Mouse (Mus musculus): ENCODE measurements at regions not wholly inside any gene's neighbourhood (a gene's known extent, or its start where the extent isn't known, plus 50 kb on each side); places are given as distances from the start of the nearest gene placed in this dataset.

DNA sequence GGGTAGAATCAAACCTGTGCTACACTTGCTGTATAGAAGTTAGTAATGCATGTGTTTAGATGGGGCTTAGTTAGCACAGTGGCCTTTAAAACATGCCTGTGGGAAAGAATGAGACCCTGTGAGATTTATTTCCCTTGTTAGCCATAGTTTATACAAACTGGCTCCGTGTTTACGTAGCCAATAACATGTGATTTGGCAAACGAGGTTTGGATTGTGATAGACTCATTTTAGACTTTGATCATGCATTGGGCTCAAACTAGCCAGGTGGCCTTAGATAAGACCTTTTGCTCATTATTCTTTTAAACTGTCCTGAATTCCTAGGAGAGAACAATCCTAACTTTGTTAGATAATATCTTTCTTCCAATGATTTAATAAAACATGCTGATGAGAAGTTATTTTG lies 115.2 kb upstream of the Fam19a1 start:
- Histone ChIP-seq H3K36me3 (ENCODE audit: control insufficient read depth, insufficient read depth, low read length) (no peaks in the 10 kb centered on the region), H3K27ac (replicated peaks; ENCODE audit: low read depth, low read length) (no peak overlapping the region), H3K9ac (ENCODE audit: low read length) (no peak overlapping the region), H3K4me1 (ENCODE audit: control insufficient read depth, insufficient read depth, low read length) (no peaks in the 10 kb centered on the region), H3K4me2 (ENCODE audit: low read depth, severe bottlenecking) (no peak overlapping the region), H3K27me3 (ENCODE audit: control insufficient read depth, insufficient read depth, low read length) (no peaks in the 10 kb centered on the region), H3K9me3 (ENCODE audit: control insufficient read depth, low read length) (no peaks in the 10 kb centered on the region), H3K4me3 (ENCODE audit: low read depth, low read length) (no peak overlapping the region)
- no peak for DNase-seq (ENCODE audit: low spot score)
- 63% methylated on average over 3 of the region's 3 CpGs for WGBS
- no peak for ATAC-seq (ENCODE audit: insufficient number of reproducible peaks, low FRiP score, low TSS enrichment, low read depth)

GRCm38 (mm10) chr6:95999441-95999840 lies 113.5 kb upstream of the Fam19a1 start:
- 89% methylated on average over 5 of the region's 5 CpGs for WGBS
- DNase-seq (ENCODE audit: low spot score) (no peak), ATAC-seq (ENCODE audit: insufficient number of reproducible peaks, low FRiP score, low TSS enrichment, low read depth) (no peak)
- Histone ChIP-seq H3K4me1 (ENCODE audit: control insufficient read depth, insufficient read depth, low read length) (no peaks in the 10 kb centered on the region), H3K9ac (ENCODE audit: low read length) (no peak overlapping the region), H3K36me3 (ENCODE audit: control insufficient read depth, insufficient read depth, low read length) (no peaks in the 10 kb centered on the region), H3K4me3 (ENCODE audit: low read depth, low read length) (no peak overlapping the region), H3K27me3 (ENCODE audit: control insufficient read depth, insufficient read depth, low read length) (no peaks in the 10 kb centered on the region), H3K4me2 (ENCODE audit: low read depth, severe bottlenecking) (no peak overlapping the region), H3K9me3 (ENCODE audit: control insufficient read depth, low read length) (no peaks in the 10 kb centered on the region), H3K27ac (replicated peaks; ENCODE audit: low read depth, low read length) (no peak overlapping the region)

DNA sequence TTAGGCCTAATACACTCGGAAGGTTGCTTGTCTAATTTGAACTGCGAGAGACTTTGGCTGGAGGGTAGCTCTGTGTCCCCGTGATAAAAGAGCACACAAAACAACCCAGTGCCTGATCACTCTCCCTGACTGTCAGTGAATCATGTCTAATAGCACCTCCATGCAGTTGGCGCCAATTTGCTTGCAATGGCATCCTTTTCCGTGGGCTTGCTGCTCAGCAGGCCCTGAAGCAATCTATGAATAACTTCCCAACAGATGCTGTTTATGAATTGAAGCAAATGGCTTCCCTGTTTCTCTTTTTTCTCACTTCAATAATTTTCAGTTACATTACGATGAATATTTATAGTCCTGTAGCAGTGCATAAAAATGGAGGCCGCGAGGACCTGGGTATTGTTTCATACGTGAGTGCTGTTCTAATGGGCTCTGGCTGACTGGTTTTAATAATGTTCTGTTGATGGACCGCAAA lies 112.9 kb upstream of the Fam19a1 start:
- no peak overlapping the region for H3K4me2 ChIP-seq (ENCODE audit: low read depth, severe bottlenecking)
- no peaks in the 10 kb centered on the region for H3K36me3 ChIP-seq (ENCODE audit: control insufficient read depth, insufficient read depth, low read length)
- H3K9me3 ChIP-seq (ENCODE audit: control insufficient read depth, low read length) = no peaks in the 10 kb centered on the region
- no peak overlapping the region for H3K27ac ChIP-seq (replicated peaks; ENCODE audit: low read depth, low read length)
- no peak overlapping the region for H3K9ac ChIP-seq (ENCODE audit: low read length)
- no peak overlapping the region for H3K4me3 ChIP-seq (ENCODE audit: low read depth, low read length)
- no peak for DNase-seq (ENCODE audit: low spot score)
- WGBS = 68% methylated on average over 10 of the region's 10 CpGs
- H3K4me1 ChIP-seq (ENCODE audit: control insufficient read depth, insufficient read depth, low read length) = no peaks in the 10 kb centered on the region
- H3K27me3 ChIP-seq (ENCODE audit: control insufficient read depth, insufficient read depth, low read length) = no peaks in the 10 kb centered on the region
- ATAC-seq (ENCODE audit: insufficient number of reproducible peaks, low FRiP score, low TSS enrichment, low read depth) = no peak

- H3K36me3 ChIP-seq (ENCODE audit: control insufficient read depth, insufficient read depth, low read length) = no peaks in the 10 kb centered on the region
- DNase-seq (ENCODE audit: low spot score) (no peak), ATAC-seq (ENCODE audit: insufficient number of reproducible peaks, low FRiP score, low TSS enrichment, low read depth) (no peak)
- no peak overlapping the region for H3K4me3 ChIP-seq (ENCODE audit: low read depth, low read length)
- H3K27ac ChIP-seq (replicated peaks; ENCODE audit: low read depth, low read length) = no peak overlapping the region
- H3K4me1 ChIP-seq (ENCODE audit: control insufficient read depth, insufficient read depth, low read length) = no peaks in the 10 kb centered on the region
- H3K27me3 ChIP-seq (ENCODE audit: control insufficient read depth, insufficient read depth, low read length) = no peaks in the 10 kb centered on the region
- no peak overlapping the region for H3K4me2 ChIP-seq (ENCODE audit: low read depth, severe bottlenecking)
- no peak overlapping the region for H3K9ac ChIP-seq (ENCODE audit: low read length)
- WGBS = 92% methylated on average over 5 of the region's 5 CpGs
- H3K9me3 ChIP-seq (ENCODE audit: control insufficient read depth, low read length) = no peaks in the 10 kb centered on the region
Measured at GRCm38 (mm10) chr6:96011299-96011698, 101.7 kb upstream of the Fam19a1 start.

GRCm38 (mm10) chr6:96028022-96028704 lies 84.8 kb upstream of the Fam19a1 start:
- no peak for ATAC-seq (ENCODE audit: insufficient number of reproducible peaks, low FRiP score, low TSS enrichment, low read depth)
- Histone ChIP-seq H3K4me1 (ENCODE audit: control insufficient read depth, insufficient read depth, low read length) (no peaks in the 10 kb centered on the region), H3K9me3 (ENCODE audit: control insufficient read depth, low read length) (no peaks in the 10 kb centered on the region), H3K4me3 (ENCODE audit: low read depth, low read length) (no peak overlapping the region), H3K4me2 (ENCODE audit: low read depth, severe bottlenecking) (no peak overlapping the region), H3K9ac (ENCODE audit: low read length) (no peak overlapping the region), H3K36me3 (ENCODE audit: control insufficient read depth, insufficient read depth, low read length) (no peaks in the 10 kb centered on the region), H3K27ac (replicated peaks; ENCODE audit: low read depth, low read length) (no peak overlapping the region), H3K27me3 (ENCODE audit: control insufficient read depth, insufficient read depth, low read length) (no peaks in the 10 kb centered on the region)
- DNase-seq (ENCODE audit: low spot score) = no peak
- 38% methylated on average over 7 of the region's 7 CpGs for WGBS

DNA sequence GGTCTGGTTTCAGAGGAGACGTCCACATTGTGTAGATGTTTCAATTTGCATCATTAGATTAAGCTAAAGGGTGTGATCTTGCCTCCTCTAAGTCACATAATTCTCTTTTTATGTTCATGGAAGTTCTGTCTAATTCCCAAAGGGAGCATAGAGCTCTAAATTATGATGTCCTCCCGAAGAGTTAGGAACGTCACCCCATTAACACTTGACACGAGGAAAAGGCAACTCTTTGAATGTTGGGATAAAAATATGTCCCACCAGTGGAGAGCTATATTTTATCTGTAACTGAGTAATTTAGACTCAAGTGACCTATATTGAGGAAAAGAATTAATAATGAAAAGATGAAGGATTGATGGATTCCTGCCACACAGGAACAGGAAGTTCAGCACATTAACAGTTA lies 69.2 kb upstream of the Fam19a1 start:
- 29% methylated on average over 4 of the region's 4 CpGs for WGBS

GRCm38 (mm10) chr6:96053476-96053875 lies 59.5 kb upstream of the Fam19a1 start:
- no peak overlapping the region for H3K4me2 ChIP-seq (ENCODE audit: low read depth, severe bottlenecking)
- H3K36me3 ChIP-seq (ENCODE audit: control insufficient read depth, insufficient read depth, low read length) = no peaks in the 10 kb centered on the region
- H3K27ac ChIP-seq (replicated peaks; ENCODE audit: low read depth, low read length) = no peak overlapping the region
- H3K4me1 ChIP-seq (ENCODE audit: control insufficient read depth, insufficient read depth, low read length) = no peaks in the 10 kb centered on the region
- DNase-seq (ENCODE audit: low spot score) = no peak
- no peak overlapping the region for H3K9ac ChIP-seq (ENCODE audit: low read length)
- no peaks in the 10 kb centered on the region for H3K9me3 ChIP-seq (ENCODE audit: control insufficient read depth, low read length)
- no peak for ATAC-seq (ENCODE audit: insufficient number of reproducible peaks, low FRiP score, low TSS enrichment, low read depth)
- no peak overlapping the region for H3K4me3 ChIP-seq (ENCODE audit: low read depth, low read length)
- H3K27me3 ChIP-seq (ENCODE audit: control insufficient read depth, insufficient read depth, low read length) = no peaks in the 10 kb centered on the region
- WGBS = 92% methylated on average over 4 of the region's 4 CpGs

More for the DNA sequence above, 69.2 kb upstream of the Fam19a1 start:
- H3K27ac ChIP-seq (replicated peaks; ENCODE audit: low read depth, low read length) = no peak overlapping the region
- H3K4me1 ChIP-seq (ENCODE audit: control insufficient read depth, insufficient read depth, low read length) = no peaks in the 10 kb centered on the region
- H3K9ac ChIP-seq (ENCODE audit: low read length) = no peak overlapping the region
- no peaks in the 10 kb centered on the region for H3K36me3 ChIP-seq (ENCODE audit: control insufficient read depth, insufficient read depth, low read length)
- ATAC-seq (ENCODE audit: insufficient number of reproducible peaks, low FRiP score, low TSS enrichment, low read depth) (no peak), DNase-seq (ENCODE audit: low spot score) (no peak)
- H3K4me3 ChIP-seq (ENCODE audit: low read depth, low read length) = no peak overlapping the region
- H3K9me3 ChIP-seq (ENCODE audit: control insufficient read depth, low read length) = no peaks in the 10 kb centered on the region
- no peak overlapping the region for H3K4me2 ChIP-seq (ENCODE audit: low read depth, severe bottlenecking)
- no peaks in the 10 kb centered on the region for H3K27me3 ChIP-seq (ENCODE audit: control insufficient read depth, insufficient read depth, low read length)

- no peak overlapping the region for H3K27ac ChIP-seq (replicated peaks; ENCODE audit: low read depth, low read length)
- 82% methylated on average over 2 of the region's 2 CpGs for WGBS
- H3K27me3 ChIP-seq (ENCODE audit: control insufficient read depth, insufficient read depth, low read length) = no peaks in the 10 kb centered on the region
- H3K4me2 ChIP-seq (ENCODE audit: low read depth, severe bottlenecking) = no peak overlapping the region
- ATAC-seq (ENCODE audit: insufficient number of reproducible peaks, low FRiP score, low TSS enrichment, low read depth) (no peak), DNase-seq (ENCODE audit: low spot score) (no peak)
- H3K4me1 ChIP-seq (ENCODE audit: control insufficient read depth, insufficient read depth, low read length) = no peaks in the 10 kb centered on the region
- H3K4me3 ChIP-seq (ENCODE audit: low read depth, low read length) = no peak overlapping the region
- no peak overlapping the region for H3K9ac ChIP-seq (ENCODE audit: low read length)
- no peaks in the 10 kb centered on the region for H3K36me3 ChIP-seq (ENCODE audit: control insufficient read depth, insufficient read depth, low read length)
- no peaks in the 10 kb centered on the region for H3K9me3 ChIP-seq (ENCODE audit: control insufficient read depth, low read length)
Measured at GRCm38 (mm10) chr6:96057011-96057410, 55.9 kb upstream of the Fam19a1 start.

- H3K27me3 ChIP-seq (ENCODE audit: control insufficient read depth, insufficient read depth, low read length) = no peaks in the 10 kb centered on the region
- ATAC-seq (ENCODE audit: insufficient number of reproducible peaks, low FRiP score, low TSS enrichment, low read depth) (no peak), DNase-seq (ENCODE audit: low spot score) (no peak)
- H3K4me3 ChIP-seq (ENCODE audit: low read depth, low read length) = no peak overlapping the region
- H3K4me1 ChIP-seq (ENCODE audit: control insufficient read depth, insufficient read depth, low read length) = no peaks in the 10 kb centered on the region
- no peak overlapping the region for H3K4me2 ChIP-seq (ENCODE audit: low read depth, severe bottlenecking)
- no peak overlapping the region for H3K27ac ChIP-seq (replicated peaks; ENCODE audit: low read depth, low read length)
- H3K9ac ChIP-seq (ENCODE audit: low read length) = no peak overlapping the region
- no peaks in the 10 kb centered on the region for H3K36me3 ChIP-seq (ENCODE audit: control insufficient read depth, insufficient read depth, low read length)
- no peaks in the 10 kb centered on the region for H3K9me3 ChIP-seq (ENCODE audit: control insufficient read depth, low read length)
- 95% methylated on average over 5 of the region's 5 CpGs for WGBS
Measured at GRCm38 (mm10) chr6:96057575-96058159, 55.3 kb upstream of the Fam19a1 start.

Measured in limb, embryonic 11.5 days (tissue).